Mouse (Mus musculus): ENCODE measurements at regions not wholly inside any gene's neighbourhood (a gene's known extent, or its start where the extent isn't known, plus 50 kb on each side); places are given as distances from the start of the nearest gene placed in this dataset.

- no peak for DNase-seq (ENCODE audit: low spot score)
- no peak overlapping the region for H3K4me3 ChIP-seq (ENCODE audit: low read depth, low read length)
- no peak for ATAC-seq (replicated peaks; ENCODE audit: low FRiP score)
- no peaks in the 10 kb centered on the region for H3K36me3 ChIP-seq (ENCODE audit: control insufficient read depth, insufficient read depth, low read length)
- no peaks in the 10 kb centered on the region for H3K27me3 ChIP-seq (replicated peaks; ENCODE audit: control insufficient read depth, insufficient read depth, low read length)
- no peak overlapping the region for H3K27ac ChIP-seq (ENCODE audit: low read depth, low read length)
- no peaks in the 10 kb centered on the region for H3K9me3 ChIP-seq (ENCODE audit: control insufficient read depth, low read length)
- peaks cover 41% of the 10 kb centered on the region for H3K4me1 ChIP-seq (replicated peaks; ENCODE audit: control insufficient read depth, insufficient read depth, low read length)
- 91% methylated on average over 7 of the region's 7 CpGs for WGBS
- no peak overlapping the region for H3K9ac ChIP-seq (ENCODE audit: low read depth, low read length)
- H3K4me2 ChIP-seq: no peak overlapping the region
Observed at GRCm38 (mm10) chr17:87527174-87527573, 80.4 kb upstream of the Calm2 start.

- H3K9ac ChIP-seq (ENCODE audit: low read depth, low read length): peak overlapping the region; percentile 1
- 16% methylated on average over 27 of the region's 29 CpGs for WGBS
- H3K4me1 ChIP-seq (replicated peaks; ENCODE audit: control insufficient read depth, insufficient read depth, low read length): peaks cover 30% of the 10 kb centered on the region
- peak overlapping the region; percentile 40; the same call in 1 of the 2 replicates for H3K27ac ChIP-seq (ENCODE audit: low read depth, low read length)
- peak overlapping the region; percentile 89 for H3K4me2 ChIP-seq
- H3K36me3 ChIP-seq (ENCODE audit: control insufficient read depth, insufficient read depth, low read length): no peaks in the 10 kb centered on the region
- peak overlapping the region; percentile 48 for H3K4me3 ChIP-seq (ENCODE audit: low read depth, low read length)
- no peaks in the 10 kb centered on the region for H3K9me3 ChIP-seq (ENCODE audit: control insufficient read depth, low read length)
- DNase-seq (ENCODE audit: low spot score) (peak; percentile 94), ATAC-seq (replicated peaks; ENCODE audit: low FRiP score) (peak; percentile 85)
- no peaks in the 10 kb centered on the region for H3K27me3 ChIP-seq (replicated peaks; ENCODE audit: control insufficient read depth, insufficient read depth, low read length)
Observed at GRCm38 (mm10) chr17:87530162-87530817, 83.6 kb upstream of the Calm2 start.

GRCm38 (mm10) chr17:87530818-87531410, 84.2 kb upstream of the Calm2 start:
- Histone ChIP-seq H3K36me3 (ENCODE audit: control insufficient read depth, insufficient read depth, low read length) (no peaks in the 10 kb centered on the region), H3K27ac (ENCODE audit: low read depth, low read length) (peak overlapping the region; percentile 40; the same call in 1 of the 2 replicates), H3K4me2 (peak overlapping the region; percentile 89), H3K27me3 (replicated peaks; ENCODE audit: control insufficient read depth, insufficient read depth, low read length) (no peaks in the 10 kb centered on the region), H3K4me1 (replicated peaks; ENCODE audit: control insufficient read depth, insufficient read depth, low read length) (peaks cover 30% of the 10 kb centered on the region), H3K4me3 (ENCODE audit: low read depth, low read length) (peak overlapping the region; percentile 48), H3K9me3 (ENCODE audit: control insufficient read depth, low read length) (no peaks in the 10 kb centered on the region), H3K9ac (ENCODE audit: low read depth, low read length) (peak overlapping the region; percentile 1)
- 7% methylated on average over 17 of the region's 17 CpGs for WGBS
- ATAC-seq (replicated peaks; ENCODE audit: low FRiP score): peak; percentile 13; the same call in 1 of the 2 replicates
- DNase-seq (ENCODE audit: low spot score): no peak

GRCm38 (mm10) chr17:87531411-87532157, 84.8 kb upstream of the Calm2 start:
- Histone ChIP-seq H3K4me3 (ENCODE audit: low read depth, low read length) (peak overlapping the region; percentile 48), H3K4me2 (peak overlapping the region; percentile 89), H3K27me3 (replicated peaks; ENCODE audit: control insufficient read depth, insufficient read depth, low read length) (no peaks in the 10 kb centered on the region), H3K36me3 (ENCODE audit: control insufficient read depth, insufficient read depth, low read length) (no peaks in the 10 kb centered on the region), H3K4me1 (replicated peaks; ENCODE audit: control insufficient read depth, insufficient read depth, low read length) (peaks cover 30% of the 10 kb centered on the region), H3K9me3 (ENCODE audit: control insufficient read depth, low read length) (no peaks in the 10 kb centered on the region), H3K27ac (ENCODE audit: low read depth, low read length) (peak overlapping the region; percentile 40; the same call in 1 of the 2 replicates), H3K9ac (ENCODE audit: low read depth, low read length) (peak overlapping the region; percentile 1)
- ATAC-seq (replicated peaks; ENCODE audit: low FRiP score): peak; percentile 20
- WGBS: 6% methylated on average over 21 of the region's 21 CpGs
- peak; percentile 60 for DNase-seq (ENCODE audit: low spot score)

- no peak for ATAC-seq (replicated peaks; ENCODE audit: low FRiP score)
- no peak for DNase-seq (ENCODE audit: low spot score)
- 12% methylated on average over 9 of the region's 9 CpGs for WGBS
- Histone ChIP-seq H3K4me2 (peak overlapping the region; percentile 89), H3K27ac (ENCODE audit: low read depth, low read length) (peak overlapping the region; percentile 40; the same call in 1 of the 2 replicates), H3K4me3 (ENCODE audit: low read depth, low read length) (peak overlapping the region; percentile 48), H3K9ac (ENCODE audit: low read depth, low read length) (peak overlapping the region; percentile 1), H3K4me1 (replicated peaks; ENCODE audit: control insufficient read depth, insufficient read depth, low read length) (peaks cover 30% of the 10 kb centered on the region), H3K27me3 (replicated peaks; ENCODE audit: control insufficient read depth, insufficient read depth, low read length) (no peaks in the 10 kb centered on the region), H3K36me3 (ENCODE audit: control insufficient read depth, insufficient read depth, low read length) (no peaks in the 10 kb centered on the region), H3K9me3 (ENCODE audit: control insufficient read depth, low read length) (no peaks in the 10 kb centered on the region)
Observed at GRCm38 (mm10) chr17:87532158-87532545, 85.4 kb upstream of the Calm2 start.

GRCm38 (mm10) chr17:87532762-87533161, 86.0 kb upstream of the Calm2 start:
- H3K27me3 ChIP-seq (replicated peaks; ENCODE audit: control insufficient read depth, insufficient read depth, low read length): no peaks in the 10 kb centered on the region
- no peak overlapping the region for H3K4me3 ChIP-seq (ENCODE audit: low read depth, low read length)
- H3K27ac ChIP-seq (ENCODE audit: low read depth, low read length): no peak overlapping the region
- no peaks in the 10 kb centered on the region for H3K9me3 ChIP-seq (ENCODE audit: control insufficient read depth, low read length)
- H3K4me2 ChIP-seq: peak overlapping the region; percentile 89
- 37% methylated on average over 6 of the region's 6 CpGs for WGBS
- DNase-seq (ENCODE audit: low spot score) (no peak), ATAC-seq (replicated peaks; ENCODE audit: low FRiP score) (no peak)
- H3K36me3 ChIP-seq (ENCODE audit: control insufficient read depth, insufficient read depth, low read length): no peaks in the 10 kb centered on the region
- peaks cover 30% of the 10 kb centered on the region for H3K4me1 ChIP-seq (replicated peaks; ENCODE audit: control insufficient read depth, insufficient read depth, low read length)
- H3K9ac ChIP-seq (ENCODE audit: low read depth, low read length): no peak overlapping the region

GRCm38 (mm10) chr17:87549568-87549967, 86.2 kb upstream of the Epcam start:
- H3K36me3 ChIP-seq (ENCODE audit: control insufficient read depth, insufficient read depth, low read length): no peaks in the 10 kb centered on the region
- ATAC-seq (replicated peaks; ENCODE audit: low FRiP score) (no peak), DNase-seq (ENCODE audit: low spot score) (no peak)
- H3K4me1 ChIP-seq (replicated peaks; ENCODE audit: control insufficient read depth, insufficient read depth, low read length): no peaks in the 10 kb centered on the region
- H3K27ac ChIP-seq (ENCODE audit: low read depth, low read length): no peak overlapping the region
- no peak overlapping the region for H3K9ac ChIP-seq (ENCODE audit: low read depth, low read length)
- H3K9me3 ChIP-seq (ENCODE audit: control insufficient read depth, low read length): peaks cover 3% of the 10 kb centered on the region; the same call in 1 of the 2 replicates
- H3K27me3 ChIP-seq (replicated peaks; ENCODE audit: control insufficient read depth, insufficient read depth, low read length): no peaks in the 10 kb centered on the region
- H3K4me2 ChIP-seq: no peak overlapping the region
- no peak overlapping the region for H3K4me3 ChIP-seq (ENCODE audit: low read depth, low read length)
- 66% methylated on average over 6 of the region's 6 CpGs for WGBS

- ATAC-seq (replicated peaks; ENCODE audit: low FRiP score) (no peak), DNase-seq (ENCODE audit: low spot score) (no peak)
- 59% methylated on average over 13 of the region's 13 CpGs for WGBS
- Histone ChIP-seq H3K9ac (ENCODE audit: low read depth, low read length) (no peak overlapping the region), H3K4me1 (replicated peaks; ENCODE audit: control insufficient read depth, insufficient read depth, low read length) (no peaks in the 10 kb centered on the region), H3K4me2 (no peak overlapping the region), H3K4me3 (ENCODE audit: low read depth, low read length) (no peak overlapping the region), H3K27ac (ENCODE audit: low read depth, low read length) (no peak overlapping the region), H3K9me3 (ENCODE audit: control insufficient read depth, low read length) (no peaks in the 10 kb centered on the region), H3K36me3 (ENCODE audit: control insufficient read depth, insufficient read depth, low read length) (no peaks in the 10 kb centered on the region), H3K27me3 (replicated peaks; ENCODE audit: control insufficient read depth, insufficient read depth, low read length) (no peaks in the 10 kb centered on the region)
Observed at GRCm38 (mm10) chr17:87550518-87551164, 85.1 kb upstream of the Epcam start.
